Mouse (Mus musculus) megakaryocyte, embryonic 14.5 days (primary cell): ENCODE data around the gene Cpsf6. TPM values are rescaled to one million over a fixed set of nuclear protein-coding genes. Genes with fewer than 3 reads are reported as not detected.

Source experiments
- H3K27me3 ChIP-seq: replicated peaks from 2 replicates; pipeline ENCODE3; 2012; ENCODE audit warnings: inconsistent platforms
- H3K36me3 ChIP-seq: replicated peaks from 2 replicates; pipeline ENCODE3; 2012; ENCODE audit warnings: low read length, inconsistent platforms, mixed read lengths
- H3K4me1 ChIP-seq: 2 replicates; pipeline ENCODE4 v1.6.1; 2012; ENCODE audit warnings: inconsistent platforms
- H3K4me3 ChIP-seq: replicated peaks from 2 replicates; pipeline ENCODE3; 2012; ENCODE audit warnings: moderate library complexity, mild to moderate bottlenecking, inconsistent platforms
- H3K9me3 ChIP-seq: 2 replicates; pipeline ENCODE4 v1.6.1; 2012; ENCODE audit warnings: inconsistent platforms
- FLI1 ChIP-seq: IDR thresholded peaks from 2 replicates; pipeline ENCODE4 v1.6.1; 2012; ENCODE audit warnings: low read length, inconsistent platforms, mixed read lengths
- GATA1 ChIP-seq: IDR thresholded peaks from 3 replicates; pipeline ENCODE4 v1.6.1; 2012; ENCODE audit warnings: mixed read lengths, low read length, inconsistent platforms, borderline replicate concordance
- polyA plus RNA-seq: library from polyadenylated mRNA; stranded (reverse); fragments of >175 nt; gene quantifications from 2 replicates; pipeline ENCODE4 v1.2.3, GENCODE M21; 2012; ENCODE audit warnings: low replicate concordance; ENCODE audit not compliant: insufficient read depth

The Cpsf6 gene
- polyA plus RNA-seq, 1 experiment = 77.6 TPM

- Histone ChIP-seq H3K4me1 (peaks cover 18% of the 10 kb centered on the region; the same call in 1 of the 2 replicates), H3K9me3 (no peaks in the 10 kb centered on the region), H3K4me3 (peak overlapping the region; percentile 91), H3K36me3 (peaks cover 5% of the 10 kb centered on the region), H3K27me3 (no peaks in the 10 kb centered on the region)
- TF ChIP-seq FLI1 = no peak
Observed at GRCm38 (mm10) chr10:117377431-117378290, 2.2 kb downstream of the Cpsf6 start.

GRCm38 (mm10) chr10:117376580-117377189 is 3.1 kb downstream of the Cpsf6 start:
- TF ChIP-seq GATA1 = no peak
- TF ChIP-seq FLI1 = no peak
- Histone ChIP-seq H3K4me3 (peak overlapping the region; percentile 91), H3K4me1 (peaks cover 19% of the 10 kb centered on the region; the same call in 1 of the 2 replicates), H3K9me3 (no peaks in the 10 kb centered on the region), H3K36me3 (peaks cover 5% of the 10 kb centered on the region), H3K27me3 (no peaks in the 10 kb centered on the region)

DNA sequence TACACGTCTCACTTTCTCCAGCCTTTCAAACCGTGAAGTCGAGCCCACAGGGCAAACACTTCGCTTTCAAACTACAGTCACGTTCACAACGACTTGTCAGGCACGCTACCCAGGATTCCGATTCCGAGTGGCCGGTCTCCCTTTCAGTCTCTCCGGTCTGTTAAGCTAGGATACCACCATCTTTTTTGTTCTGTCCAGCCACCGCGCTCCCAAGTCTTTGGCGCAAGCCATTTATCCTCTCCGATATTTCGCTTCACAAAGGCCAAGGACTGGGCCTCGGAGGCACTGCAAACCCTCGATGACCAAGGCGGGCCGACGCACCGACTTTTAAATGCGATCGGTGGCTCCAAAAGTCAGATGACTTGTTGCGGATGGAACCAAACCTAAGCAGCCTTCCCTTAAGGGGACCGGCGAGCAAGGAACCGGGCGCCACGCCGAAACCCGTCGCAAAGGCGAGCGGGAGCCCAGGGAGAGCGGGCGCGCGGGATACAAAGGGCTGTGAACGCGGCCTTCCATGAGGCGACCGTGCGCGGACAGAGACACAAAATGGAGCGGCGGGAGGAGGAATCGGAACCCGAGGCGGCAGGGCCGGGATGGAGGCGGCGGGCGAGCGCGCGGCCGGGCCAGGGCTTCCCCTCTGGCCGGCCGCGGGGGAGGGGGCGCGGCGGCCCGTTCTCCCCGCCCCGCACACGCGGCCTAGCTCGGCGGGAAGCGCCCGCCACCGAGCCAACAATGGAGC is 3.8 kb downstream of the Cpsf6 start:
- Histone ChIP-seq H3K36me3 (peaks cover 5% of the 10 kb centered on the region), H3K4me3 (peak overlapping the region; percentile 91), H3K9me3 (no peaks in the 10 kb centered on the region), H3K27me3 (no peaks in the 10 kb centered on the region), H3K4me1 (peaks cover 23% of the 10 kb centered on the region; the same call in 1 of the 2 replicates)
- TF ChIP-seq FLI1 (no peak), GATA1 (no peak)

DNA sequence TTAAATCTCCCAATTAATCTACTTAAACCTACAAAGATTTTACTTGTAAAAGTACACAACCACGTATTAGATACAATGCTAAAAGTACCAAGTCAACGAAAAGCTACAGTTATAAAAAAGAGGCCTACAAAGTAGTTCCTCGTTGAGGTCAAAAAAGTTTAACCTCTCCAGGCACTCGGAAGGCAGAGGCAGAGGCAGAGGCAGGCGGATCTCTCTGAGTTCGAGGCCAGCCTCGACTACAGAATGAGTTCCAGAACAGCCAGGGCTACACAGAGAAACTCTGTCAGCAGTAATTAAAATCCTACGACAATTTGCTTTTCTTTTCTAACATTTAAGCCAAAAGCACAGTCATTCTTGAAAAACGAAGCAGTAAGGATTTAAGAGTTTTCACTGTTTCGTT is 4.7 kb downstream of the Cpsf6 start:
- H3K9me3 ChIP-seq = no peaks in the 10 kb centered on the region
- peaks cover 26% of the 10 kb centered on the region; the same call in 1 of the 2 replicates for H3K4me1 ChIP-seq
- H3K27me3 ChIP-seq = no peaks in the 10 kb centered on the region
- H3K36me3 ChIP-seq = peaks cover 5% of the 10 kb centered on the region
- TF ChIP-seq FLI1 = no peak
- no peak for TF ChIP-seq GATA1
- H3K4me3 ChIP-seq = peak overlapping the region; percentile 91

GRCm38 (mm10) chr10:117363106-117363505 is 16.7 kb downstream of the Cpsf6 start:
- H3K36me3 ChIP-seq = peaks cover 96% of the 10 kb centered on the region
- TF ChIP-seq FLI1 = no peak
- no peak for TF ChIP-seq GATA1
- H3K4me1 ChIP-seq = peaks cover 7% of the 10 kb centered on the region; the same call in 1 of the 2 replicates
- no peaks in the 10 kb centered on the region for H3K27me3 ChIP-seq
- H3K9me3 ChIP-seq = no peaks in the 10 kb centered on the region
- no peak overlapping the region for H3K4me3 ChIP-seq

- H3K27me3 ChIP-seq = no peaks in the 10 kb centered on the region
- H3K4me3 ChIP-seq = no peak overlapping the region
- TF ChIP-seq GATA1 (no peak), FLI1 (no peak)
- H3K36me3 ChIP-seq = peaks cover 94% of the 10 kb centered on the region
- no peaks in the 10 kb centered on the region for H3K9me3 ChIP-seq
- H3K4me1 ChIP-seq = peaks cover 4% of the 10 kb centered on the region; the same call in 1 of the 2 replicates
Observed at GRCm38 (mm10) chr10:117358891-117359290, 20.9 kb downstream of the Cpsf6 start.

DNA sequence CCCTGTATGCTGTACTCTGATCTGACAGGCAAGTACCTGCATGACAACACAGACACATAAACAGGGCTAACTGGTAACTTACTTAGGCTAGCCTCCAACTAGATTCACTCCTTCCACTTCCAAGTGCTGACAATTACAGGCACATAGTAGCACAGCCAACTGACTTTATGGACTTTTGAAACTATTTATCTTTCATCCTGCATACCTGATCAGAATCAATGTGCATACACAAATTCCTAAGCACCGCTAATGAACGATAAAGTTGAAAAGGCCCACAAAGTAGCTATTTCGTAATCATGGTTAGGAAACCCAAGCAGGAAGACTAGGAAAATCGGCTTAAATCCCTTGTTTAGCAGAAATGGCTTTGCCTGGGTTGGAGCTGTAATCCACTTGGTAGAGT is 36.8 kb downstream of the Cpsf6 start:
- H3K9me3 ChIP-seq = no peaks in the 10 kb centered on the region
- H3K4me3 ChIP-seq = no peak overlapping the region
- no peak for TF ChIP-seq GATA1
- no peak for TF ChIP-seq FLI1
- peaks cover 20% of the 10 kb centered on the region for H3K4me1 ChIP-seq
- H3K27me3 ChIP-seq = no peaks in the 10 kb centered on the region
- H3K36me3 ChIP-seq = peaks cover 55% of the 10 kb centered on the region

DNA sequence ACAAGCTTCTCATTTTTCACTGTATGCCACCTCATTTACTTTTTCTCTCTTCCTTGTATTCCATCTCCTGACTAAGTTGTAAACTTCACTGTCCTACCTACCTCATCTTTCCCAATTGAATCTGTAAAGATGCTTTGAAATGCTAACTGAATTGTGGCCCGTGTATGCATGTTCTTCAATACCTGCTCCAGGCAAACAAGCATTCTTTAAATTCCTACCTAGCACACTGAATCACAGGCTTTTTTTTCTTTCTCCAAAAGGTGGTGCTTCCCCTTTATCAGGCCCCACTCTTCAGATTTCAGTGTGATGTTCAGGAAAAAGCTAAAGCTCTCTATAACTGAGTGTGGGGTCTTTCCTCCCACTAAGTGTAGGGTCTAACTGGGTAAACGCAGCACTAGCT is 37.4 kb downstream of the Cpsf6 start:
- H3K9me3 ChIP-seq = no peaks in the 10 kb centered on the region
- H3K36me3 ChIP-seq = peaks cover 50% of the 10 kb centered on the region
- no peak overlapping the region for H3K4me3 ChIP-seq
- H3K27me3 ChIP-seq = no peaks in the 10 kb centered on the region
- peaks cover 24% of the 10 kb centered on the region for H3K4me1 ChIP-seq
- no peak for TF ChIP-seq GATA1
- TF ChIP-seq FLI1 = no peak

GRCm38 (mm10) chr10:117341029-117341428 is 38.8 kb downstream of the Cpsf6 start:
- peaks cover 38% of the 10 kb centered on the region for H3K36me3 ChIP-seq
- H3K4me3 ChIP-seq = no peak overlapping the region
- peaks cover 28% of the 10 kb centered on the region for H3K4me1 ChIP-seq
- H3K27me3 ChIP-seq = no peaks in the 10 kb centered on the region
- no peaks in the 10 kb centered on the region for H3K9me3 ChIP-seq
- no peak for TF ChIP-seq FLI1
- TF ChIP-seq GATA1 = no peak
